Mouse (Mus musculus): ENCODE data around the gene Vil1. TPM values are rescaled to one million over a fixed set of nuclear protein-coding genes. Genes with fewer than 3 reads are reported as not detected.
"Not testable (repeated sequence)": the region's sequence is repeated elsewhere in the genome, so short reads cannot be mapped to it uniquely, and the experiment has no call there.

Gene Vil1
- total RNA-seq, 2 experiments from 2014 or later, result 1.4 to 2.1 TPM

GRCm38 (mm10) chr1:74387386-74387988 lies 21.7 kb upstream of the Vil1 start:
- no peak for DNase-seq

DNA sequence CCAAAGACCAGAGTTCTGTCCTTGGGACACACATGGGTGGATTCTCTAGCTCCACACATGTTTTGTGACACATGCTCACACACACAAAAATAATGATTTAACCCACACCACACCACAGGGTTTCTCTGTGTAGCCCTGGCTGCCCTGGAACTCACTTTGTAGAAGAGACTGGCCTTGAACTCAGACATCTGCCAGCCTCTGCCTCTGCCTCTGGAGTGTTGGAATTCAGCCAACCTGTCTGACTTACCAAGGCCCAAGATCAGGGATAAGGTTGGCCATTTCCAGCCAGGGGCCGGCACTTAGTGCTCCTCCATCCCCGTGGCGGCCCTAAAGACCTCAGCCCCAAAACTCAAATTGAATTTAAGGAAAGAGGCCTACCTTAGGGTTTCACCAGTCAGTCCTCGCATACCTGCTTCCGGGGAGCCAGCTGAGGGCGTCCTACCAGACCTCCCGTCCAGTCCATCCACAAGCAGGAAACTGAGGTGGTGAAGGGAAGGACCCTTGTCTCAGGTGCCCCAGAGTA lies 20.7 kb upstream of the Vil1 start:
- no peak for DNase-seq

GRCm38 (mm10) chr1:74389831-74390286 lies 19.3 kb upstream of the Vil1 start:
- DNase-seq, result peak; percentile 62

GRCm38 (mm10) chr1:74390287-74390906 lies 18.8 kb upstream of the Vil1 start:
- peak; percentile 80 for DNase-seq

- DNase-seq, result peak; percentile 98
Observed at GRCm38 (mm10) chr1:74390924-74391748, 18.0 kb upstream of the Vil1 start, which contains the start of gene Ctdsp1. Gene Ctdsp1 (plus strand): TSS chr1:74391509.

GRCm38 (mm10) chr1:74391844-74392441 lies 17.2 kb upstream of the Vil1 start:
- DNase-seq, result peak; percentile 84

DNA sequence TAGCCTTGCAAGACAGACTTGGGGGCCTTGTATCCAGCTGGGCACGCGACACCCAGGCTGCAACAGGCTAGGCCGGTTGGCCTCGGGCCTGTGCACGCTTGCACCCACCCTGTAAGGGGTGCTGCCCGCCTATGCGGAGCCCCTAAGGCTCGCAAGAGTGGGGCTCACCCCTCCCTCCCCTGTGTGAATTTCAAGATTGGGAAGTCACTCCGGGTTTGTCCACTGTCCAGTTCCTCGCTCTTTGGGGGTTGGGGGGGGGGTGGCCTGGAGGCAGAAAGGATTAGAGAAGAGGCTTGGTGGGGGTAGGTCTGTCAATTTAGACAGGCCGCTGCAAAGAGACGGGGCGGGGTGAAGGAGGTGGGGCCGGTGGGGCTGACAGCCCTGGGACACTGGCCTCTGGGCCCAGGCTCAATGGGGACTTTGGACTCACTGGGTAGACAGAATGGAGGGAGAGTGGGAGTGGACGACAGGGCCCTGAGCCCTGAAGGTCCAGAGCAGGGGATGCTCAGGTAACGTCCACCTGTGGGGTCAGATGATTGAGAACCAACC lies 16.7 kb upstream of the Vil1 start:
- DNase-seq, result peak; percentile 48

- DNase-seq, result peak; percentile 23
Observed at GRCm38 (mm10) chr1:74393010-74393409, 16.2 kb upstream of the Vil1 start.

DNA sequence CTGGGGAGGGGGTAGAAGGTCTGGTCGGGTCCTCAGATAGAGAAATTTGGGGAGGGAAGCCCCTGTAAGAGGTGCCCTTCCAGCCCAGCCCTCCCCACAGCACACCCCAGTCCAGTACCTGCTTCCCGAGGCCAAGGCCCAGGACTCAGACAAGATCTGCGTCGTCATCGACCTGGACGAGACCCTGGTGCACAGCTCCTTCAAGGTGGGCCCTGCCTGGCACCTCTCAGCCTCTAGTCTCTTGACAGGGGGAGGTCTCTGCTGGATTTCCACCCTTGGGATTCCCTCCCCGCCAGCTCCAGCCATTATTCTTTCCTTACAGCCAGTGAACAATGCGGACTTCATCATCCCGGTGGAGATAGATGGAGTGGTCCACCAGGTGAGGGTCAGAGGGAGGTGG lies 15.5 kb upstream of the Vil1 start:
- no peak for DNase-seq

- DNase-seq, result no peak
Observed at GRCm38 (mm10) chr1:74394311-74394710, 14.9 kb upstream of the Vil1 start.

DNA sequence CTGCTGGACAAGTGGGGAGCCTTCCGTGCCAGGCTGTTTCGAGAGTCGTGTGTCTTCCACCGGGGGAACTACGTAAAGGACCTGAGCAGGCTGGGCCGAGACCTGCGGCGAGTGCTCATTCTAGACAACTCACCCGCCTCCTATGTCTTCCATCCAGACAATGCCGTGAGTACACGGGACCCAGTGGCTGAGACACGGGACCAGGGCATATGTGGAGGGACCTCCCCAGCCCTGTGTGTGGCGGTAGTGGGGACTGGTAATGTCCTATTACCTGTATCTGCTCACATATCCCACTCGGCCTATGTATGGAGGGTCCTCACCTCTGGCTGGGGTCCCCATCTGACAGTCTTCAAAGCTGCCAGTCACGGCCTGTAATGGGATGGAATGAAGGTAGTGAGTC lies 14.3 kb upstream of the Vil1 start:
- DNase-seq, result no peak

GRCm38 (mm10) chr1:74395290-74395689 lies 13.9 kb upstream of the Vil1 start:
- DNase-seq, result no peak

GRCm38 (mm10) chr1:74396456-74397222 lies 12.5 kb upstream of the Vil1 start:
- DNase-seq, result not testable (repeated sequence)

DNA sequence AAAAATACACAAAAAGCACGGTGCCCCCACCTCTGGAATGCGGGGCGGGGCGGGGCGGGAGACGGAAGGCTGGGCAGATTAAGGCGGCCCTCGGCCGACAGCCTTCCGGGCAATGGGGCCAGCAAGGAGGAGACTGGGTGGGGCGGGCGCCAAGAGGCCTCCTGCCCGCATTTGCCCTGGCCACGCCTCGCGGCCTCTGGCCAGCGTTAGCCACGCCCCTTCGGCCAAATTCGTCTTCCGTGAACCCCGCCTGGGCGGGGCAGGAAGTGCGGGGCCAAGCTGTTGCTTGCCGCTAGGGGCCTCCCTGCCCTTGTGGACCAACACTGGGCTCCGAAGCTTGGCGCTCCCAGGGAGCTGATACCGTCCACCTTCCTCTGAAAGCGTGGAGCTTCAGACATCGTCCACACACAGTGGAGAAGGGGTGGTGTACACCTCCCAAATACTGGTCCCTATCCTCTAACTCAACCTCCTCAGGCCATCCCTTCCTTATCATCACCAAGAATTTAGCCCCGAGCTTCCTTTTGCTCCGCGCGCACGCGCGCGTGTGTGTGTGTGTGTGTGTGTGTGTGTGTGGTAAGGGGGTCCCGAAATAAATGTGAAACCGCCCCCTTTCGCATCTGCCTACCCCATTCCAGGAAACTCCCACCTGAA lies 11.8 kb upstream of the Vil1 start:
- DNase-seq, result peak; percentile 99

GRCm38 (mm10) chr1:74397919-74398451 lies 11.2 kb upstream of the Vil1 start:
- peak; percentile 81 for DNase-seq

GRCm38 (mm10) chr1:74400531-74400930 lies 8.6 kb upstream of the Vil1 start:
- no peak for DNase-seq

DNA sequence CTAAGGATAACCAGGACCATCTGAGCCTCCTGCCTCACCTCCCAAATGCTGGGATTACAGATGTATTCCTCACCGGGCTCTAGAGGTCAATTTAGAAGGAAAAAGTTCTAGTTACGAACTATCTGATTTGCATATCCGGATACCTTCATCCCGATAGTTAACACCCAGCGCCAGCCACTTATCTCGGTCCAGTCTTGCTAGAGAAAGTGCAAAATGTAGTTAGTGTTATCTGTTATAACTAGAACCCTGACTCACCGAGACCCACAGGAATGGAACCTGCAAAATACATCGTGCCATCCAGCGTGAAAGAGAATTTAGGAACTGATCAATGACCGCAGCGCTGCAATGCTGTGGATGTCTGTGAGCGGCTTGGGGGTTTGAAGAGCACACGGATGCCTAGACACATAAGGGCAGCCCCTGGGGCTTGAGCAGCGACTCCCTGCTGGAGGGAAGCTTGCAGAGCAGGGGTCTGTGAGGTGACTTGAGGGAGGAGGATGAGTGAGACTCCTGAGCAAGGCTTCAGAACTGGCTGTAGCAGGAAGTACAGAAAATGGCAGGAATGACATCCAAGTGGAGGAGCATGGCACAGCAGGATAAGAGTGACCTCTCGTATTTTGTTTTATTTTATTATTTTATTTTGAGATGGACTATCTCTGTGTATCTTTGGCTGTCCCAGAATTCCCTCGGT lies 8.0 kb upstream of the Vil1 start:
- no peak for DNase-seq

DNA sequence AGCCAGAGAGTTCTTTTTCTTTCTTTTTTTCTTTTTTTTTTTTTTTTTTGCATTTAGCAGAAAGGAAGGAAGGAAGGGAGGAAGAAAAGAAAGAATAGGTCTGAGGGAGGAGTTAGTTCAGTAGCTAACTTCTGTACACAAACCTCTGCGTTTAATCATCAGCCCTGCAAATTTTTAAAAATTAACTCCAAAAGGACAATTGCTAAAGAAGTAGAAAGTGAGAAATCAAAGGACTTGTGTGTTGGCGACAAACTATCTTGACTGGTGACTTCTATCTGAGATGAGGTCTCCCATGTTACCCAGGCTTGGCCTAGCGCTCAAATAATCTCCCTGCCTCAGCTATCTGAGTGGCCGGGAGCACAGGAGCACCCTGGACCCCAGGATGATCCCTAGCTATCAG lies 5.0 kb upstream of the Vil1 start:
- no peak for DNase-seq

- no peak for DNase-seq
Observed at GRCm38 (mm10) chr1:74411753-74412325, 2.7 kb downstream of the Vil1 start.

GRCm38 (mm10) chr1:74412711-74413110 lies 3.5 kb downstream of the Vil1 start:
- DNase-seq, result no peak

All from heart, postnatal 4 days (tissue).